Mouse (Mus musculus): ENCODE data around the gene Atl3. TPM values are rescaled to one million over a fixed set of nuclear protein-coding genes. Genes with fewer than 3 reads are reported as not detected.

The Atl3 gene
- total RNA-seq, 2 experiments from 2014 or later, result 31.3 to 42.8 TPM

GRCm38 (mm10) chr19:7557844-7558243, 64.0 kb downstream of the Atl3 start:
- peak; percentile 20; the same call in 1 of the 2 replicates for ATAC-seq (ENCODE audit: poor library complexity, severe bottlenecking)

GRCm38 (mm10) chr19:7558675-7559074, 64.8 kb downstream of the Atl3 start:
- ATAC-seq (ENCODE audit: poor library complexity, severe bottlenecking), result no peak

GRCm38 (mm10) chr19:7559986-7560385, 66.1 kb downstream of the Atl3 start:
- ATAC-seq (ENCODE audit: poor library complexity, severe bottlenecking), result no peak

GRCm38 (mm10) chr19:7561456-7561855, 67.6 kb downstream of the Atl3 start:
- no peak for ATAC-seq (ENCODE audit: poor library complexity, severe bottlenecking)

GRCm38 (mm10) chr19:7562601-7563129, 68.8 kb downstream of the Atl3 start:
- no peak for ATAC-seq (ENCODE audit: poor library complexity, severe bottlenecking)

- ATAC-seq (ENCODE audit: poor library complexity, severe bottlenecking), result no peak
Measured at GRCm38 (mm10) chr19:7563676-7564075, 69.8 kb downstream of the Atl3 start.

GRCm38 (mm10) chr19:7564457-7564856, 70.6 kb downstream of the Atl3 start:
- no peak for ATAC-seq (ENCODE audit: poor library complexity, severe bottlenecking)

- ATAC-seq (ENCODE audit: poor library complexity, severe bottlenecking), result no peak
Measured at GRCm38 (mm10) chr19:7566826-7567225, 73.0 kb downstream of the Atl3 start.

- ATAC-seq (ENCODE audit: poor library complexity, severe bottlenecking), result no peak
Measured at GRCm38 (mm10) chr19:7568364-7568763, 74.5 kb downstream of the Atl3 start.

GRCm38 (mm10) chr19:7569650-7570049, 75.8 kb downstream of the Atl3 start:
- ATAC-seq (ENCODE audit: poor library complexity, severe bottlenecking), result no peak

- ATAC-seq (ENCODE audit: poor library complexity, severe bottlenecking), result no peak
Measured at GRCm38 (mm10) chr19:7576180-7576579, 82.3 kb downstream of the Atl3 start.

- no peak for ATAC-seq (ENCODE audit: poor library complexity, severe bottlenecking)
Measured at GRCm38 (mm10) chr19:7577710-7578109, 83.9 kb downstream of the Atl3 start.

GRCm38 (mm10) chr19:7581042-7581441, 87.2 kb downstream of the Atl3 start:
- peak; percentile 73 for ATAC-seq (ENCODE audit: poor library complexity, severe bottlenecking)

- peak; percentile 87 for ATAC-seq (ENCODE audit: poor library complexity, severe bottlenecking)
Measured at GRCm38 (mm10) chr19:7583101-7583500, 89.3 kb downstream of the Atl3 start.

- ATAC-seq (ENCODE audit: poor library complexity, severe bottlenecking), result no peak
Measured at GRCm38 (mm10) chr19:7583599-7583998, 89.8 kb downstream of the Atl3 start.

- no peak for ATAC-seq (ENCODE audit: poor library complexity, severe bottlenecking)
Measured at GRCm38 (mm10) chr19:7585279-7585678, 91.4 kb downstream of the Atl3 start.

- no peak for ATAC-seq (ENCODE audit: poor library complexity, severe bottlenecking)
Measured at GRCm38 (mm10) chr19:7585764-7586163, 91.9 kb downstream of the Atl3 start.

Other genes with a start within 250 kb of the Atl3 start
- 0.45 TPM in 1 of 2 replicates, not detected in the other for gene Rcor2, start 226.7 kb upstream of the Atl3 start, total RNA-seq (2015)
- gene Rcor2, start 226.7 kb upstream of the Atl3 start, total RNA-seq (2017), result 0.08 and 1.9 TPM in 2 replicates
- gene Mark2, start 152.2 kb upstream of the Atl3 start, total RNA-seq (2015), result 75.6 and 81.8 TPM in 2 replicates
- 25.9 and 27.6 TPM in 2 replicates for gene Mark2, start 152.2 kb upstream of the Atl3 start, total RNA-seq (2017)
- gene Spindoc, start 111.0 kb upstream of the Atl3 start, total RNA-seq (2015), result 6.8 and 9.4 TPM in 2 replicates
- 5.8 and 9.0 TPM in 2 replicates for gene Spindoc, start 111.0 kb upstream of the Atl3 start, total RNA-seq (2017)
- gene 2700081O15Rik, start 76.4 kb upstream of the Atl3 start, total RNA-seq (2015), result 0.41 and 0.98 TPM in 2 replicates
- gene 2700081O15Rik, start 76.4 kb upstream of the Atl3 start, total RNA-seq (2017), result 0.51 and 0.61 TPM in 2 replicates
- gene Rtn3, start 10.8 kb upstream of the Atl3 start, total RNA-seq (2015), result 209 and 213 TPM in 2 replicates
- gene Rtn3, start 10.8 kb upstream of the Atl3 start, total RNA-seq (2017), result 75.3 and 90.5 TPM in 2 replicates
- 4.7 and 4.9 TPM in 2 replicates for gene Pla2g16, start 63.4 kb downstream of the Atl3 start, total RNA-seq (2015)
- gene Pla2g16, start 63.4 kb downstream of the Atl3 start, total RNA-seq (2017), result 4.8 and 5.1 TPM in 2 replicates
- gene Lgals12, start 113.2 kb downstream of the Atl3 start, total RNA-seq (2015), result not detected in 2 replicates
- not detected in 2 replicates for gene Lgals12, start 113.2 kb downstream of the Atl3 start, total RNA-seq (2017)
- not detected in 2 replicates for gene Hrasls5, start 118.5 kb downstream of the Atl3 start, total RNA-seq (2015)
- gene Hrasls5, start 118.5 kb downstream of the Atl3 start, total RNA-seq (2017), result not detected in 2 replicates
- not detected in 2 replicates for gene Slc22a19, start 217.3 kb downstream of the Atl3 start, total RNA-seq (2015)
- gene Slc22a19, start 217.3 kb downstream of the Atl3 start, total RNA-seq (2017), result not detected in 2 replicates